Mouse (Mus musculus) MN1 (cell line): ENCODE data around the gene Abca15.
"Not testable (repeated sequence)": the region's sequence is repeated elsewhere in the genome, so short reads cannot be mapped to it uniquely, and the experiment has no call there.

Experiments used
- DNase-seq: peaks from one replicate; pipeline ENCODE4 v3.0.0-alpha.2; 2016; ENCODE audit warnings: low spot score

Gene Abca15

DNA sequence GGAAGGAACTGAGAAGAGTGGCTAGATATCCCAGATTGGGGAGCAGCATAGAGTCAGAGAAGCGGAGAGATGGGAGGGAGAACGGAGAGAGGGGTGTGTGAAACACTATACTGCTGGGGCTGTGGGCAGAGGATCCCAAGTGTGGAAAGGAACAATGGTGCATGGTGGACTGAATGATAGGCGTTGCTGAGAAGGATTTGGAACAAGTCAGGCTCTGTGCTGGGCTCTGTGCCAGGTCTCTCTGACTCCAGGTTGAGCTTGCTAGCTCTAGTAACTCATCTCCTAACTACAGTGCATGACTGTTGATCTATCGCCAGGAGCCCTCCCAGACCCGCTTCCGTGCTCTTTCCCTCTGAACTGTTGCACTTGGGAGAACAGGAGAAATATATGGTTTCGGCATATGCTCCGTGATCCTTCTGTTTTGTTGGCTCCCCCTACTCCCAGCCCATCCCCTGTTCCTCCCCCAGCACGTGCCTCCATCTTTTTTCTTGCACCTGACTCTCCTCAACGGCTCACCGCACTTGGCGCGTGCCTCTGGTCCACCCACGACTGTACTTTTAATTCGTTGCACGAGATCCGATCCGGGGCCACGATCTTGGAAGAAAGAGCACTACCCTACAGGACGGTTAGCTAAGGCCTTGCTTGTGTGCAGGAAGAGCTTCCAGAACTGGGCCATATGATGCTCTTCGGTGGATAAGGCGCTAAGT lies at the start of gene Abca15:
Gene Abca15, plus strand, starts transcription at position 584 of the 707 bp plus-strand sequence.
- peak; percentile 19 for DNase-seq

DNA sequence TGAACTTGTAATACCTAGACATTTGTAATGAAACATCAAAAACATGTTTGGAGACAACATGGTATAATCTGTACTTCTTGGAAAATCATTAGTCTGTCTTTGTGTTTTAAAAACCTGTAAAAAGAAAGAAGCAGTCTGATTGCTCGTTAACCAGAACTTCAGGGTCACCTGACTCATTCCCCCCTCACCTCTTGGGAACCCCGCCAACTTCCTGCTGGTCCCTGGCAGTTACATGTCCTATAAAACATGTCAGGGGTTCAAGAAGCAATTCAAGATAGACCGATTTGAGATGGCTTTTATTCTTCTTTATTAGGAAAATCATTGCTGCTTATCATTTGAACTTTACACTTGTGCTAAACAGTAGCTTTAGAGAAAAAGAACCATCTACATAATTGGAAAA lies 43.2 kb upstream of the Abca15 start:
- no peak for DNase-seq

DNA sequence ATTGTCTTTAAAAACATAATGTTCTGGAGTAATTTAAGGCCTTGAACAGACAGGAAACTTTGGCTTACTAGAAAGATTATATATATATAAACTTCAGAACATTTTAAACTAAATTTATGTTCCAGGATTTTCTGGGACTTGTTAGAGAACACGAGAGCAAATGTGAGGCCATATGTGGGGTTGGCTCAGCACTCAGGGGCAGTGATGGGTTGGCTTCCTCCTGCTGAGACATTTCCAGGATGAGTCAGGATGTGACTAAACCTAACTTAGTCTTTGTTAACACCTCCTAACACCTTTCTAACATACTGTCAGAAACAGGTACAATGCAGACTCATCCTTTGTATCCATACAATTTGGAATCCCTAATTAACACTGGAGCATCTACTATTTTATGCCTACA lies 12.4 kb upstream of the Abca15 start:
- DNase-seq: no peak

DNA sequence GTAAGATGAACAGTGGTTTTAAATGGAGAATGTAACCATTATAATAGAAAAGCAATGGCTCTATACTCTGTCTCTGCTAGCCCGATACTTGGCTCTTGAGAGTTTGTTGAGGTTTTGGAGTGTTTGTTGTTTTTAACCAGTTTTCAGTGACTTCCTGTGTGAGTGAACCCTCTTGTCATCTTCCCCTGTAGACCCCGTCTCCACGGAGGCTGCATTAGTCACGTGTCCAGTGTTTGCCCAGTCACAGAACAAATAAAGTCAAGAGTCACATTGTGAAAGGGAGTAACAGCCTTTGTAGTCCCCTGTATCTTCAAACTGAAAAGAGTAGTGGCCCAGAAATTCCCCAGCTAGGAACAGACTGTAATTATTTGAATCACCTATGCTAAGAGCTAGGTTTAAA lies 5.5 kb upstream of the Abca15 start:
- DNase-seq: no peak

DNA sequence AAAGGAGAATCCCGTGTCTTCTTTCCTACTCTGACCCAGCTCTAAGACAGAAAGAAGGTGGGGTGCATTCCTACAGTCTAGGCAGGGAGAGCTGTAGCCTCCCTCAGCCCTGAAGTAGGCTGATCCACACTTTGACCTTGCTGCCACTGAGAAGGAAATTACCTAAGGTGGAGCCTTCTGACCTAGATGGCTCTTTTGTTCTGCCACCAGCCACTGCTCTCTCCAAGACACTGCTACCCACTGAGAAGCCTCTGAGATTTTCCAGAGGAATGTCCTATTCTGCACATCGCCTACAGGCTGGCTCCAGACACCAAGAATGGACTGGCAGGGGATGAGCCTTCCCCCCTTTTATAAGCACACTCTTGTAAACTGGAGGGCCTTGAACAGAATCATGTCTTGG lies 2.6 kb upstream of the Abca15 start:
- DNase-seq: not testable (repeated sequence)

DNA sequence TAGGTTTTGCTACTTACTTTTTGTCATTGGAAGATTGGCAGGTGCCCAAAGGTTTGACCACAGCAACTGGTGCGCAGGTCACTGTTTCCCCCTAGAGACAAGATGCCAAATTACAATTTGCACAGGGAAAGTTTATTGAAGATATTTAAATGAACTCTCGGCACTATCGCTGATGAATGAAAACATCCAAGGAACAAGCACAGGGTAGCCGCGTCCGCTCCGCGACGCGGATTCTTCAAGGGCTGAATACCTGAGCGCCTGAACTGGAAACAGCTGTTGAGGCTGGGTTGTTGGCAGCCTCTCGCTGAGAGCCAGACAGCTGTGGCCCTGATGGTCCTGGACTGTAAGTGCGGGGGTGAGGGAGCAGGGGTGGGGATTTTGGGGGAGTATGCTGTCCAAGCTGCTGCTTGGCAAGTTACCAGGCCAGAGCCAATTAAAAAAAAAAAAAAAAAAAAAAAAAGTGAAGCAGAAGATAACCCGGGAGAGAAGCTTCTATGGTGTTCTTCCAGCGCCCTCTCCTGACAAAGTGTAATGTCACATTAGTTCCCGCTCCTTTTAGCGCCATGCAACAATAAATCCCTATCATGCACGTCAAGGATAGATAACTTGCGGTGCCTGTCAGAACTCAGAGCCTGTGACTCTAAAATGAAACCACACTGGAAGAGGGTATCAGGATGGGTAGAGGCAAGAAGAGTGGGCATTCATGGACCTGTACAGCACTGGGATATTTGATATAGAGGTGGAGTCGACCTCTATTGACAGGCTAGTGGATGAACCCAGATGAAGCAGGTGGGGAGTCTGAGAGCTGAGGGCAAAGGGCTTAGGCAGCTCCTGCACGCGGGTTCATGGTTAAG lies 1.0 kb upstream of the Abca15 start:
- DNase-seq: peak; percentile 81

DNA sequence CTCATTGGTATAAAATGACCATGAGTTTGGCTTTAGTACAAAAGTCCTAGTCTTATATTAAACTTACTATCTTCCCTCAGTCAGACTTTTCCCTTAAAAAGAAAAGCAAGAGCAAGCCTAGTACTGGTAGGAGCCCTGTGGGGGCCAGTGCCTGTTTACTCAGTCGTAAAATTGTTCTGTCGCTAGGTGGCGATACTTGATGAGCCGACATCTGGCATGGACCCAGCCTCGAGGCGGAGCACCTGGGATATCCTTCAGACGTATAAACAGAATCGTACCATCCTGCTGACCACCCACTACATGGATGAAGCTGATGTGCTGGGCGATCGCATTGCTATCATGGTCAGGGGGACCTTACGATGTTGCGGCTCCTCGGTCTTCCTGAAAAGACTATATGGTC lies 32.7 kb downstream of the Abca15 start:
- DNase-seq: no peak

DNA sequence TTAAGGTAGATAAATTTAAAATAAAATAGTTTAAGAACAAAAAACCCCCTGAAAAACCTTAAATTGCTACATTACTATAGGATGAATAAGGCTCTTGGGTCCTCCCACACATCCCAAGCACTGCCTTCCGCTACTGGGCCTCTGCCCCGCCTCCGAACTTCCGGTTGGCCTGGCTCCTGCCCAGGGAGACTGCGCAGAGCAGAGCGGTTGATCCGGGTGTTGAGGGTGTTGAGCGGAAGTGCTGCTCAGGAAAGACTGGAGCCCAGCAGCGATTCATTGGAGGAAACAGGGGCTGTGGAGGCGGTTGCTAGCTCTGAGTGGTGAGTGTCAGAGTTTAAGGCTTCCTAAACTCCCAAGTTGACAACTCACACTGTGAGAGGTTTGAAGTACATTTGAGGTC lies 81.0 kb downstream of the Abca15 start, which contains the start of gene Abca16:
Gene Abca16, plus strand, starts transcription at position 201 of the 400 bp plus-strand sequence.
- no peak for DNase-seq

DNA sequence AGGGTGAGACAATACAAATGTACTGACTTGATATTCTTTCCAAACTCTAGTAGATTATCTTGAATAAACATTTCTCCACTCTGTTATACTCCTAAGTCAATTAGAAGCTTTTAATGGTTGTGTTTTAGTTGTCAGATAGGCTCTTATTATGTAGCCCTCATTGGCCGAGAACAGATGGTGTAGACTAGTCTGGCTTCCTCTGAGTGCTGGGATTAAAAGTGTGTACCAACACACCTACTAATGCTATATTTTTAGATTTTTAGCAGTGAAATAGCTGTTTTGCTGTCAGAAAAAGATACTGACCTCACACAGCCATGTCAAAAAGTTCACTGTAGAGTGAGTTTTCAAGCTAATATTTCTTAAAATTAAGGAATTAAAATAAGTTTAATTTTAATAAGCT lies 83.9 kb downstream of the Abca15 start:
- DNase-seq: no peak

DNA sequence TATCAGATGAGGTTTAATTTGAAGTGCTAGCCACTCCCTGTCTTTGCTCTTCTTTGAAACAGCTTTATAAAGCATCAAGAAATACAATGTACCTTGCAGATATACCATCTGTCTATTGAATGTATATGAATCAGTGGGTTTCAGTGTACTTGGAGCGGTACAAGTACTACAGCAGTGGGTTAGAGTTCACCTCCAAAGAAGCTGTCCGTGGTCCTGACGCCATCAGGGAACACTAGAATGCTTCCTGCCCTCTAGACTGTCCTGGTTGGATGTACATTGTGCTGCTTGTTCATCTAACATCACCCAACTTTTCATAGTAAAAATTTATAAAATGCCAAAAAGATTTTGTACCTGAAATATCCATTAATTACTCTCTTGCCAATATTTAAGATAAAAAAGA lies 98.2 kb downstream of the Abca15 start:
- DNase-seq: no peak

DNA sequence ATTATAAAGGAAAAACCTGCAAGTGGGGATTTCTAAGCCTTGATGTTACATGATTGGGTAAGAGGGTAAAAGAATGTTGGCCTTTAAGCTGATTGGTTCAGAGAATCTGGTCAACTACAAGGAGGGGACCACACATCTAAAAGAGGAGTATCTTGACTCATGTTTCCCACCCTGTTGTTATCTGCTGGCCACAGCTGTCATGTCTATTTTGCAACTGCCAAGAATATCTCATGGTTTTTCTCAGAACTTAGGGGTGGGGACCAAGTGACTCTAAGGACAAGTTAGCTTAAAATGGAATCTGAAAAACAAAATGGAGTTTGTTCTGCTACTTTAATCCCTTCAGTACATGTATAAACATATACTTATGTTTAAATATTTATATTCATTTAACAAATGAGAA lies 103.0 kb downstream of the Abca15 start:
- DNase-seq: no peak
